Mouse (Mus musculus): Measurements from ENCODE around the gene Gm45021.

DNA sequence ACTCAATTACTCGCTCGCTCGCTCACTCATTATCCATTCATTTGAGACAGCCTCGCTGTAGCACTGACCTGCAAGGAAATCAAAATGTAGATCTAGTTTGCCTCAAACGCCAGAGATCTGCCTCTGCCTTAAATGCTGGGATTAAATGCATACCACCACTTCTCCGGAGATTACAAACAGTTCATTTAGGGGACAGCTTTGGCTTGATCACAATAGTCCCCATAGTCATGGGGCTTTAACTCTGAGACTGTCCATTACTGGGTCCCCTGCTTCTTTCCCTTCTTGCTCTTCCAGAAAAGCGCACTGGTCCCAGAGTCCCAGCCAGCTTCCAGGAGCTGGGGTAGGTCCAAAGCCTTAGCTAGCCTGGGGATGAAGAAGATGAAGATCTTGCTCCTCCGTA lies 37.1 kb downstream of the Gm45021 start, which contains the start of gene AI854703:
- no peak for TF ChIP-seq CTCF (IDR thresholded peaks at IDR 0.05; ENCODE audit: control insufficient read depth, insufficient read depth, insufficient read length)
- no peak for TF ChIP-seq USF1 (IDR thresholded peaks at IDR 0.05; ENCODE audit: low read depth)
- TF ChIP-seq MYOG (IDR thresholded peaks at IDR 0.05; ENCODE audit: control insufficient read depth, extremely low read depth, insufficient read length), result no peak
- no peak for TF ChIP-seq CEBPB (IDR thresholded peaks at IDR 0.05; ENCODE audit: low read depth)
- no peak for TF ChIP-seq MAX (IDR thresholded peaks at IDR 0.05)

Data from C2C12 (cell line).